ENCODE assay signal across 7 mouse cellular contexts in genomic region chr14:121365390-121365789, GRCm38 (mm10). TPM values are rescaled to one million over a fixed set of nuclear protein-coding genes. Genes with fewer than 3 reads are reported as not detected.
DNase-seq lines count a peak whose midpoint lies in the region; ATAC-seq lines count a peak whose summit lies in the region.

No protein-coding gene starts in this region.

- 51% methylated on average over 7 of the region's 7 CpGs for WGBS in intestine, embryonic 16.5 days

- peaks cover 99% of the 10 kb centered on the region for H3K4me1 ChIP-seq in megakaryocyte, embryonic 14.5 days
- H3K4me1 ChIP-seq in intestine, embryonic 16.5 days (ENCODE audit: control insufficient read depth, insufficient read depth, low read length): peaks cover 77% of the 10 kb centered on the region

- peak overlapping the region; percentile 56 for H3K27ac ChIP-seq in intestine, embryonic 16.5 days (ENCODE audit: low read length)

- H3K27me3 ChIP-seq in megakaryocyte, embryonic 14.5 days (replicated peaks): no peaks in the 10 kb centered on the region
- H3K27me3 ChIP-seq in intestine, embryonic 16.5 days (replicated peaks; ENCODE audit: control insufficient read depth, insufficient read depth, low read length): no peaks in the 10 kb centered on the region

- peak overlapping the region; percentile 88 for H3K4me3 ChIP-seq in megakaryocyte, embryonic 14.5 days (replicated peaks)
- no peak overlapping the region for H3K4me3 ChIP-seq in intestine, embryonic 16.5 days (ENCODE audit: low read length)

- H3K9ac ChIP-seq in intestine, embryonic 16.5 days (ENCODE audit: low read depth, low read length): no peak overlapping the region

- peaks cover 53% of the 10 kb centered on the region for H3K36me3 ChIP-seq in megakaryocyte, embryonic 14.5 days (replicated peaks; ENCODE audit: low read length)
- no peaks in the 10 kb centered on the region for H3K36me3 ChIP-seq in intestine, embryonic 16.5 days (ENCODE audit: control insufficient read depth, insufficient read depth, low read length)

- H3K9me3 ChIP-seq in megakaryocyte, embryonic 14.5 days: no peaks in the 10 kb centered on the region
- no peaks in the 10 kb centered on the region for H3K9me3 ChIP-seq in intestine, embryonic 16.5 days (ENCODE audit: control insufficient read depth, low read length)

- no peak for ATAC-seq in megakaryocyte, adult 5-6 weeks (ENCODE audit: poor library complexity, severe bottlenecking)
- ATAC-seq in erythroid progenitor cell, adult 5-6 weeks (replicated peaks; ENCODE audit: low FRiP score, poor library complexity, severe bottlenecking): peak; percentile 70
- peak; percentile 14; the same call in 1 of the 2 replicates for ATAC-seq in intestine, embryonic 16.5 days

- peak; percentile 81 to 85 for DNase-seq in spleen, postnatal 4 days (ENCODE audit: low spot score in 2 of 2)
- DNase-seq in layer of hippocampus, postnatal 25 days (ENCODE audit: extremely low spot score in 1 of 2, low spot score in 1 of 2): no peak
- no peak for DNase-seq in thymus, postnatal 10 days (ENCODE audit: low spot score in 2 of 2)

- H3K4me2 ChIP-seq in intestine, embryonic 16.5 days (ENCODE audit: low read depth, low read length): peak overlapping the region; percentile 7; the same call in 1 of the 2 replicates

RNA-seq across cellular contexts. Expression of gene Stk24, which starts 14.4 kb away (rescaled TPM):
- polyA plus RNA-seq in megakaryocyte, embryonic 14.5 days (2012; ENCODE audit: insufficient read depth, low replicate concordance): 37.4 and 52.9 TPM in 2 replicates
- 143 and 146 TPM in 2 replicates for total RNA-seq in megakaryocyte, adult 5-6 weeks (2015)
- 105 and 124 TPM in 2 replicates for total RNA-seq in megakaryocyte, adult 5-6 weeks (2017)
- total RNA-seq in erythroid progenitor cell, adult 5-6 weeks (2015; ENCODE audit: low replicate concordance): 99.5 and 101 TPM in 2 replicates
- total RNA-seq in erythroid progenitor cell, adult 5-6 weeks (2017; ENCODE audit: low replicate concordance): 62.0 and 77.4 TPM in 2 replicates
- polyA plus RNA-seq in intestine, embryonic 16.5 days (2015; fragmentation: Nextera tagmentation; extraction: Ambion mirVana): 27.3 and 39.7 TPM in 2 replicates
- 10 to 100 TPM; 57.2 to 57.3 TPM for total RNA-seq in layer of hippocampus, postnatal 25 days (2021)

Comparison
In these comparisons a context has a peak if more than half of its experiments do, and no peak if none do; other contexts are left out.
1. DNase-seq: peak in spleen, postnatal 4 days (2 of 2); none in layer of hippocampus, postnatal 25 days (0 of 2) and thymus, postnatal 10 days (0 of 2).